Mouse (Mus musculus) MN1 (cell line): ENCODE results near the gene Prickle2.
A peak's percentile ranks its signal among the peaks of the same experiment; 100 is the strongest.

Experiments used
- DNase-seq: peaks from one replicate; pipeline ENCODE4 v3.0.0-alpha.2; 2016; ENCODE audit warnings: low spot score

Prickle2 gene

GRCm38 (mm10) chr6:92512001-92512400, 194.0 kb downstream of the Prickle2 start:
- no peak for DNase-seq

DNA sequence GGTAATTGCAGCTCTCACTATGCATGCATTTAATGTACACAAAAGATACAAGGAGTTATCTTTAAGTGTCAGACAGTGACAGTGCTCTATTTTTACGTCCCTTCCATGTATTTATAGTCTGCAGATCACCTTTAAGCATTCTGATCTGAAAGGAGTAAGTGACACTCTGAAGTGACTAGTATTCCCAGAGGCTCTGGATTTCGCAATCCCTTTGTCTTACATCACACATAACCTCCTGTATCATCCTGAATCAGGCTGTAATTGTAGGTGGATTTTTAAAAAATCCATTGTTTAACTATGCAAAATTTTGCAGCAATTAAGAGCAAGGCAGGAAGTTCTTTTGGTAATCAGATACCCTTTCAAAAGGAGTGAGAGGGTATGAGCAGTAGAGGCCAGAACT, 196.2 kb downstream of the Prickle2 start:
- DNase-seq, result no peak

GRCm38 (mm10) chr6:92506276-92506675, 199.7 kb downstream of the Prickle2 start:
- DNase-seq, result peak; percentile 31

DNA sequence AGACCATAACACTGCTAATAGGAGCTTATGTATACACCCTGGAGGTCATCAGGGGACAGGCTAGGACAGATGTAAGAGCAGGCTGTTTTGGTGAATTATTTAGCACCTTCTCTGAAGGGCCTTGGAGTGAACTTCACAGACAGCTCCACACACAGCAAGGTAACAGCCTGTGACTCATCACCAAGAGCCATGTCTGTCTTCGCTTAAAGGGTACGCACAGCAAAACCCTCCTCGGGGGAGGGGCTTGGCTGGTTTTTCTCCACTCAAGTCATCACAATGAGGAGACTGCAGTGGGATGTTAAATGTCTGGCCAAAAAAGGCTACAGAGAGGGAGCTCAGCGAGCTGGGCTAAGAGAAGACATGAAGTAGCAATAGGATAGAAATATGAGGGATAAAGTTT, 206.5 kb downstream of the Prickle2 start:
- no peak for DNase-seq

DNA sequence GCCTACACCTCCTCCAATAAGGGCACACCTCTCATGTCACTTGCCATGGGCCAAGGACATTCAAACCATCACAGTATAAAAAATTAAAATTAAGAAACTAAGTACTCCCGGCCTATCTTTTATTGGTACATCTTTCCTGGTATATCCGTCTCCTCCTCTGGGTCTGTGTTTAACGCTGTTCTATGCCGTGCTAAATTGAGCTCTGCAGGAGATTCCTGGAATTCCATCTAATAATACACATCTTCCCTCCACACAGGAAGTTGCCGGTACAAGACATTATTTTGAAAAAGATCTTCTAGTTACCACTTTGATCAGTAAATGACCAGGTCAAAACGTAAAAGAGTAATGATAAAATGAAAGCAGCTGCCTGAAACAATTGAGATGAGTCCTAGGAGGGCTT, 207.4 kb downstream of the Prickle2 start:
- no peak for DNase-seq

GRCm38 (mm10) chr6:92497279-92497678, 208.7 kb downstream of the Prickle2 start:
- DNase-seq, result no peak

- DNase-seq, result no peak
These were observed 210.5 kb downstream of the Prickle2 start for GRCm38 (mm10) chr6:92495500-92495899.

GRCm38 (mm10) chr6:92481690-92481956, 224.3 kb downstream of the Prickle2 start:
- no peak for DNase-seq

GRCm38 (mm10) chr6:92480941-92481689, 224.8 kb downstream of the Prickle2 start:
- peak; percentile 81 for DNase-seq

GRCm38 (mm10) chr6:92478612-92479011, 227.3 kb downstream of the Prickle2 start:
- peak; percentile 26 for DNase-seq

GRCm38 (mm10) chr6:92477621-92478020, 228.3 kb downstream of the Prickle2 start:
- peak; percentile 56 for DNase-seq

DNA sequence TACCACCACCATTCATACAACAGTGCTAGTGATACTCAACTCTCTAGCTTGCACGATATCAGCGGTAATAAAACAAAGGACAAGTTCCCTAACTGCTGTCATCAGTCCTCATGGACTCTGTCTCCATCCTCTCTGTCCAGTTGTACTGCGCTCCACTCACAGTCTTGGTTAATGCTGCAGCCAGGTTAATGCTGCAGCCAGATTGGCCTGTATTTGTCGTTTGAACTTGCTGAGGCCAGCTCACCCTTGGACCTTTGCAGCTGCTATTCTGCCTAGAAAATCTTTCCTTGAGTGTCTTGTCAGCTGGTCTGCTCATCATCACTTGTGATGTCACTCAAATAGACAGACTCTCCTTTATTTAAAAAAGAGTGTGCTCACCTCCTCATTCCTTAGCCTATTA, 236.5 kb downstream of the Prickle2 start:
- DNase-seq, result no peak

DNA sequence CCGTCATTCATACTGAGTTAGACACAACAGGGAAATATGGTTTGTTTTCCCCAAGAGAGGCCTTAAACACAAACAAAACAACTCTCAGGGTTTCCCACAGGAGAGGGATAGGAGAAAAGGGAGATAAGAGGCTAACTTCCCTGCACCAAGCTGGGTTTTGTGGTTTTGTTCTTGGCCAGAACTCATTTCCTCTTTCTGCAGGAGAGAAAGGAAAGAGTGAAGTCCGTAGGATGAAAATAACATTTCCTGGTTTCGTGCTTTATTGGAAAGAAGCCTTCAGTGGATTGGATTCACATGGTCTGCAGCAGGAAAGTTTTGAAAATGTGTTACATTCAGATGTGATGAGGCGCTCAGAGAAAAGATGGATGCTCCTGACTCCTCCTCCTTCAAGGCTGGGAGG, 237.1 kb downstream of the Prickle2 start:
- no peak for DNase-seq

GRCm38 (mm10) chr6:92468383-92468791, 237.6 kb downstream of the Prickle2 start:
- DNase-seq, result no peak

DNA sequence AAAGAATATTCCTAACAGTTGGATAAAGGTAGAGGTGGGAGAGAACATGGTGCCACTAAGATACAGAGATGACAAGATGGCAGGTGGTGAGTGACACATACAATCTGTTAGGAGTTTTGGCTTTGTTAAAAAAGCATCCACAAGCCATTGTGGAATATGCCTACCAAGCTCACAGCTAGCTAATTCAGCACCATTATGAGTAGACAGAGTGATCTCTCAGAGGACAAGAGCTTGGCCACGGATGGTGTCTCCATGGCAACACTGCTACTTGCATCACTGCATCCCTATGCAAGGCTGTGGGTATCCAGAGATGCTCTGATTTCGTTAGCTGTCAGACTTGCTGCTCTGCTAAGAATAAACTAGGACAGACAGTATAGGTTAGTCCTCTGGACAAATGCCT, 238.6 kb downstream of the Prickle2 start:
- DNase-seq, result no peak

- no peak for DNase-seq
These were observed 240.3 kb downstream of the Prickle2 start for GRCm38 (mm10) chr6:92465666-92466065.

GRCm38 (mm10) chr6:92464781-92465337, 241.1 kb downstream of the Prickle2 start:
- peak; percentile 89 for DNase-seq

DNA sequence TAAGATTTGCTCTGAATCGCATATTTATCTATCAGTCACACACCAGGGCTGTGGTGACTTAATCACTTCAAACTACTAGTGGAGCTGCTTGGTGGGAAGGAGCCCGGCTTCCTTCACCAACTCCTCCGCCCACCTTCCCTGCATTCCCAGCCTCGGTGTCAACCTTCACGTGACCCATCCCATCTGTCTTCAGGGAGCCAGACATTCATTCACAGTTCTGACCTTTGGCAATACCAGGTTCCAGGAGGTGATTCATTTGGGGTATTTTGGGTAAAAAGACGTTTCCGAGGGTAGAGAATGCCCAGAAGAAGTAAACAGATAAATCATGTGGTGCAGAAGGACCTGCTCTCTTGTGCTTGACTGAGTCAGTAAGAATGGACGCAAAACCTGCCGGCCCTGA, 242.2 kb downstream of the Prickle2 start:
- no peak for DNase-seq

DNA sequence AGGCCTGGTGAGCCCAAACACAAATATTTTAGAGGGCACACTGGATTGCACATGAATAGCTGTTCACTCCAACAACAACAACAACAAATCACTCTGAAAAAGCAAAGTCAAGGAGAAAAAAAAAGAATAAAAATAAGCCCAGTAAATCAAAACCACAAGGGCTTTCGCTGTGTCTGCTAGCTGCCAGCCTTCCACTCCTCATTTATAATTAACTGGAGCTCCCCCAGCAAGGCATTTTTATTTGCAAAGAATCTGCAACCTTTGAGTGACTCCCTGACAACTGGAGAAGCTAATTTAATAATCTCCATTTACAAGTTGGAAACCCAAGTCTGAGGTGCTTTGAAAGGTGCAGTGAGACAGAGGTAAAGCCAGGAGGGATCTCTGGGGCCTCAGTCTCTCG, 245.2 kb downstream of the Prickle2 start:
- DNase-seq, result no peak

GRCm38 (mm10) chr6:92458026-92458425, 247.9 kb downstream of the Prickle2 start:
- DNase-seq, result no peak

- no peak for DNase-seq
These were observed 254.5 kb downstream of the Prickle2 start for GRCm38 (mm10) chr6:92451421-92451820.

DNA sequence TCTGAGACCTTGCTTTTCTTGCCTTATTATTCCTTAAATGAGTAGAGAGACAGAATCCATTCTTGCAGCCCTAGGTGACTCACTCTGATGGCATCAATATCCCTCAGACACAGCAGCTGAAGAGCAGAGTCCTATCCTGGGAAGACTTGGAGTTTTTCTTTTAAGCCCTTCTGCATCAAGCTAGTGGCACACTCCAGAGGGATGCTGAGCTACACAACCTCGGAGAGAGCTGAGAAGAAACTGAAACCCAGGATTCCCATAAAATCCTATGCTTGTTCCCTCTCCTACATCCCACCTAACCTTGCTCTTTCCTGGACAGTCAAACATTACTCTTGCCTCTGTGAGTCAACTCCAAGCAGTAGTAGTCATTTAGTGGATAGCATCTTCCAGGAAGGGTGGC, 256.0 kb downstream of the Prickle2 start:
- DNase-seq, result no peak

- no peak for DNase-seq
These were observed 259.3 kb downstream of the Prickle2 start for GRCm38 (mm10) chr6:92446662-92447061.

DNA sequence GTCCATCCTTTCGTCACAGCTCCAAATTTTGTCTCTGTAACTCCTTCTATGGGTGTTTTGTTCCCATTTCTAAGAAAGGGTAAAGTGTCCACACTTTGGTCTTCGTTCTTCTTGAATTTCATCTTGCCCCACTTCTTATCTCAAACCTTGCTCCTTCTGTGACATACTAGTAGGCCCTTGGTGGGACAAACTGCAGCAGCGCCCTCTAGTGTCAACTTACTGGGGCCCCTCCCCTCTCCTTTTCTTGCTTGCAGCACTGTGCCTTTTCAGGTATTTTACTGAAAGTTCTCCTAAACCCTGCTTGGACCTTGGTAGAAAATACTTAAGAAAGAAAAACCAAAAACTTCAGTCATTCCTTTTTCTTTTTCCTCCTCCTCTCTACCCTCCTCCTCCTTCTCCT, 264.8 kb downstream of the Prickle2 start:
- no peak for DNase-seq
